Mouse (Mus musculus): Measurements from ENCODE around the gene Ppp2r5e. TPM values are rescaled to one million over a fixed set of nuclear protein-coding genes. Genes with fewer than 3 reads are reported as not detected.

Ppp2r5e gene
- polyA plus RNA-seq, 1 experiment from 2014 or later, result 10.1 TPM

DNA sequence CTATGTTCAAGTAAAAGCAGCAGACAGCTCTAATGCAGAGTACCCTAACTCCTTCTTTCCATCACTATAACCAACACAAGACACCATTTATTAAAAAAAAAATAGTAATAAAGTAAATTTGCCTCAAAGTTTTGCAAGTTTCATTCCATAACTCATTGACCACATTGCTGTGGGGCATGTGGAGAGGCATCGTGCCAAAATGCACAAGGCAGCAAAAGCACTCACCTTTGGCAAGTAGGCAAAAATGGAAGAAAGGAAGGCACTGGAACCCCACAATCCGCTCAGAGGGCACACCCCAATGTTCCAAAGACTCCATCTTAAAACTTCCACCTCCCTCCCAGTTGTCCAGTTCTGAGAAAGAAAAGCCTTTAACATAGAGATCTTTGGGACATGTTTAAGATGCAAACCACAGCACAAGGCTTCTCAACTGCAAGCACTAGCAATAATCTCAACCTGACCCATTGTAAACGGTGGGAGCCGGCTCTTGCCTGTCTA lies 50.6 kb downstream of the Ppp2r5e start:
- Histone ChIP-seq H3K36me3 (ENCODE audit: insufficient read depth, low read length) (no peaks in the 10 kb centered on the region), H3K4me2 (replicated peaks; ENCODE audit: low read depth, low read length) (no peak overlapping the region), H3K4me3 (ENCODE audit: low read length) (no peak overlapping the region), H3K4me1 (ENCODE audit: insufficient read depth, low read length) (peaks cover 16% of the 10 kb centered on the region; the same call in 1 of the 2 replicates), H3K27me3 (ENCODE audit: insufficient read depth, low read length) (no peaks in the 10 kb centered on the region), H3K9ac (replicated peaks; ENCODE audit: low read length) (no peak overlapping the region), H3K27ac (ENCODE audit: low read length) (no peak overlapping the region), H3K9me3 (ENCODE audit: low read length) (no peaks in the 10 kb centered on the region)
- 88% methylated on average over 4 of the region's 4 CpGs for WGBS
- no peak for ATAC-seq (ENCODE audit: low FRiP score, low TSS enrichment)

DNA sequence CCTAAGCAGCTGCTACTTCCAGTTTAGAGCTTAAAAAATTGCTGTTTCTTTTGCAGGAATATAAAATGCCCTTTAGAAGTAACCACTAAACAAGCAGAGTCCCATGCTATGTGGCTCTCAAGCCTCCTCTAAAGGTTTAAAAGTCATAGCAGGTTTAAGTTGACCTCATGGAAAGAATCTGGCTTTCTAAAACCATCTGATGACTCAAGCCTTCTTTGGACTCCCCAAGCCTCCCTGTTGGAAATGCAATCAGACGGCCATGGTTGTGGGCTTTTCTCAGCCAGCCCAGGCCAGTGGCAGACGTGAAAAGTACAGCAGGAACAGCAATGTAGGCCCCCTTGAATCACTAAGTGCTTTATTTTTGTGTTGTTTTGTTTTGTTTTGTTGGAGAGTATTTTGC lies 51.4 kb downstream of the Ppp2r5e start:
- 77% methylated on average over 2 of the region's 2 CpGs for WGBS
- Histone ChIP-seq H3K27me3 (ENCODE audit: insufficient read depth, low read length) (no peaks in the 10 kb centered on the region), H3K36me3 (ENCODE audit: insufficient read depth, low read length) (no peaks in the 10 kb centered on the region)

DNA sequence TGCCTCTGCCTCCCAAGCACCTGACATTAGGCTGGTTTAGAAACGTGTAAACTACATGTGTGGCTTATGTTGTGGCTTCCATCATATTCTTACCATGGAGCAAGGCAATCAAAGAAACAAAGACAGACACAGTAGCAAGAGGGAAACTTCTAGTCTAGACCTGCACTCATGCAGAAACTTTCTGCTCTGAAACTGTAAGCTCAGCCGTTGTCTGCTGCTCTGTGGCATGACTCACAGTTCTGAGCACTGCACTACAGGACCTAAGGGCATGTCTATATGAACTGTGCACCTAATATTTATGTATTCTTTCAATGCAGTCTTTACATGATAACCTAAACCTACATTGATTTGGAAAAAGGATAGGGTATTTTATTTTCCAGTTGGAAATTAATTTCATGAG lies 51.8 kb downstream of the Ppp2r5e start:
- no peak overlapping the region for H3K4me2 ChIP-seq (replicated peaks; ENCODE audit: low read depth, low read length)
- H3K9ac ChIP-seq (replicated peaks; ENCODE audit: low read length), result no peak overlapping the region
- ATAC-seq (ENCODE audit: low FRiP score, low TSS enrichment), result no peak
- H3K27ac ChIP-seq (ENCODE audit: low read length), result no peak overlapping the region
- H3K4me3 ChIP-seq (ENCODE audit: low read length), result no peak overlapping the region
- H3K36me3 ChIP-seq (ENCODE audit: insufficient read depth, low read length), result no peaks in the 10 kb centered on the region
- no peaks in the 10 kb centered on the region for H3K27me3 ChIP-seq (ENCODE audit: insufficient read depth, low read length)
- WGBS, result 66% methylated on average over 2 of the region's 2 CpGs
- H3K4me1 ChIP-seq (ENCODE audit: insufficient read depth, low read length), result peaks cover 16% of the 10 kb centered on the region; the same call in 1 of the 2 replicates
- H3K9me3 ChIP-seq (ENCODE audit: low read length), result no peaks in the 10 kb centered on the region

More for the DNA sequence above, 51.4 kb downstream of the Ppp2r5e start:
- Histone ChIP-seq H3K27ac (ENCODE audit: low read length) (no peak overlapping the region), H3K4me2 (replicated peaks; ENCODE audit: low read depth, low read length) (no peak overlapping the region), H3K9me3 (ENCODE audit: low read length) (no peaks in the 10 kb centered on the region), H3K4me1 (ENCODE audit: insufficient read depth, low read length) (peaks cover 16% of the 10 kb centered on the region; the same call in 1 of the 2 replicates), H3K4me3 (ENCODE audit: low read length) (no peak overlapping the region), H3K9ac (replicated peaks; ENCODE audit: low read length) (no peak overlapping the region)
- ATAC-seq (ENCODE audit: low FRiP score, low TSS enrichment), result no peak

DNA sequence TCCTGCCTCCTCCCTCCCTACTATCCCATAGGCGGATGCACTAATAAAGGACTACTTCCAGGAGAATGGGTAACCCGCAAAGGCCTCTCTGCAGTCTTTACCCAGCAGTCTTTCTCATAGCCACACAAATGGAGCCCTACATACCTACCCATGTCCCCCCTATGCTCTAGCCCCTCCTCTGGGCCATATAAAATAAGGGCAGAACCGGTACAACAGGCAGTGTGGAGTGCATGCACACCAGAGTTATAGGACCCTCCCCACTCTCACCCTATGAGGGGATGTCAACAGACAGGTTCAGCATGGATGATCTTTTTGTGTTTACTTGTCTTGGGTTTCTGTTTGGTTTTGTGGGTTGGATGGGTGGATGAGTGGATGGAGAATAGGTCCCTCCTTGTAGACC lies 52.7 kb downstream of the Ppp2r5e start:
- Histone ChIP-seq H3K4me3 (ENCODE audit: low read length) (no peak overlapping the region), H3K36me3 (ENCODE audit: insufficient read depth, low read length) (no peaks in the 10 kb centered on the region), H3K4me2 (replicated peaks; ENCODE audit: low read depth, low read length) (no peak overlapping the region), H3K27me3 (ENCODE audit: insufficient read depth, low read length) (no peaks in the 10 kb centered on the region), H3K9me3 (ENCODE audit: low read length) (no peaks in the 10 kb centered on the region), H3K9ac (replicated peaks; ENCODE audit: low read length) (no peak overlapping the region), H3K27ac (ENCODE audit: low read length) (no peak overlapping the region), H3K4me1 (ENCODE audit: insufficient read depth, low read length) (peaks cover 16% of the 10 kb centered on the region; the same call in 1 of the 2 replicates)
- WGBS, result 59% methylated on average over 3 of the region's 3 CpGs
- peak; percentile 51; the same call in 1 of the 2 replicates for ATAC-seq (ENCODE audit: low FRiP score, low TSS enrichment)

DNA sequence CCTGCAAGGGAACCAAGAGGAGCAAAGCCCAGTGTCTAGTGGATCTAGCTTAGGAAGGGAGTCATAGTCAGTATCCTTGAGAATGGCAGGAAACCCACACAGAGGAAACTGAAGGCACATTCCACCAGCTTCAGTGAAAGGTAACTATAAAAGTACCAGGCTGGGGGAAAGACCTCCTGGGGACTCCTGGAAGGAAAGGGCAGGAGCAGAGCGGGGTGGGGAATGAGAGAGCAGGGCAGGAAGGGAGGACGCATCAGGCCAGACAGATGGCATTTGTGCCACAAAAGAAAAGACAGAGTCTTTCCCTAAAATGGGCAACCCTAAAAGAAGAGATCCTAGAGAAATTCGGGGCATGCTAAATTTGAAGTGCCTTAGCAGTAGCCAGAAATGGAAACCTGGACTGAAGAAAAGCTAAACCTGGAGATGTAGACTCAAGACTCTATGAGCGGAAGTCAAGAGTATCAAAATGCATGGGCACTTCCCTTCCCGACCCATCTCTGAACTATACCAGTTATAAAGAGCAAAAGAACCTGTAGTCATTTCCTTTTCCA lies 55.3 kb downstream of the Ppp2r5e start:
- Histone ChIP-seq H3K9me3 (ENCODE audit: low read length) (no peaks in the 10 kb centered on the region), H3K9ac (replicated peaks; ENCODE audit: low read length) (no peak overlapping the region), H3K4me3 (ENCODE audit: low read length) (no peak overlapping the region), H3K36me3 (ENCODE audit: insufficient read depth, low read length) (no peaks in the 10 kb centered on the region), H3K27me3 (ENCODE audit: insufficient read depth, low read length) (no peaks in the 10 kb centered on the region), H3K4me1 (ENCODE audit: insufficient read depth, low read length) (peaks cover 19% of the 10 kb centered on the region), H3K4me2 (replicated peaks; ENCODE audit: low read depth, low read length) (no peak overlapping the region), H3K27ac (ENCODE audit: low read length) (0 out of 2 replicates have a peak overlapping the region, but pooled peaks have one; percentile 20)
- WGBS, result 79% methylated on average over 5 of the region's 5 CpGs
- no peak for ATAC-seq (ENCODE audit: low FRiP score, low TSS enrichment)

DNA sequence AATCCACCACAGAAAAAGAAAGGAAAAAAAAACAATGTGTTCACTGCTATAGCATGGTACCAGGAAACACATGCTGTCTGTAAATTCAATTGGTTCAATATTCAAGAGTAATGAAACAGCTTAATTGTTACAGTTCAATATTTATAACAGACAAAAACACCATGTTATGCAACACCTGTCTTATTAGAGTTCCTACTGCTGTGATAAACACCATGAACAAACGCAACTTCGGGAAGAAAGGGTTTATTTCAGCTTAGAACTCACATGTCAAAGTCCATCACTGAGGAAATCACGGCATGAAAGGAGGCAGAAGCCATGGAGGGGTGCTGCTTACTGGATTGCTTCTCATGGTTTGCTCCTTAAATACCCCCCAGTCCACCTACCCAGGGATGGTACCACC lies 56.8 kb downstream of the Ppp2r5e start:
- no peak overlapping the region for H3K9ac ChIP-seq (replicated peaks; ENCODE audit: low read length)
- 76% methylated on average over 3 of the region's 3 CpGs for whole genome bisulfite sequencing
- H3K27ac ChIP-seq (ENCODE audit: low read length), result no peak overlapping the region
- H3K4me2 ChIP-seq (replicated peaks; ENCODE audit: low read depth, low read length), result no peak overlapping the region
- H3K36me3 ChIP-seq (ENCODE audit: insufficient read depth, low read length), result no peaks in the 10 kb centered on the region
- H3K27me3 ChIP-seq (ENCODE audit: insufficient read depth, low read length), result no peaks in the 10 kb centered on the region
- no peak overlapping the region for H3K4me3 ChIP-seq (ENCODE audit: low read length)
- H3K9me3 ChIP-seq (ENCODE audit: low read length), result no peaks in the 10 kb centered on the region
- no peak for ATAC-seq (ENCODE audit: low FRiP score, low TSS enrichment)
- H3K4me1 ChIP-seq (ENCODE audit: insufficient read depth, low read length), result peaks cover 17% of the 10 kb centered on the region

DNA sequence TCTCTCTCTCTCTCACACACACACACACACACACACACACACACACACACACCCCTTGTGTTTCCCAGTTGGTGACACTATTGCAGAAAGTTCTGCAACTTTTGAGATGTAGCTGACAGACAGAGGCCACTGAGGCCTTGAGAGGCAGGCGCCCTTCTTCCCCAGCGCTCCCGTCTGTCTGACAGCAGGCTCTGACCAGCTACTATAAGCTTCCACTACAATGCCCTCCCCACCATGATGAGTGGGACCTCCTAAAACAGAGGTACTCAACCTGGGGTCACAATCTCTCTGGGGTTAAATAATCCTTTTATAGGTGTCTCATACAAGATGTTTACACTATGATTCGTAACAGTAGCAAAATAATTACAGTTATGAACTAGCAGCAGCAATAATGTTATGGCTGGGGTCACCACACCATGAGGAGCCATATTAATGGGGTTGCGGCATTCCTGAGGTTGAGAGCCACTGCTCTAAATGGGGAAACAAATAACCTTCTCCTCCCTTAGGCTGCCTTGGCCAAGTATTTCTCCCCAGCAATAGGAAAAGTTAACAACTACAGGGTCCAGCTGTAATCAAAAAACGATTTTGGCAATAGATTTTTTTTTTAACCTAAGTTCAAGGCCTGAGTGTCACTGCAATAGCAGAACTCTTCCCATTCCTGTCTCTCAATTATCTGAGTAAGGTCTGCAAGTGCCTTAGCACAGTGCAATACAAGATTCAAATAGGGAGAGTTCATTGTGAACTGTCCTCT lies 58.2 kb downstream of the Ppp2r5e start:
- WGBS, result 83% methylated on average over 6 of the region's 6 CpGs
- peaks cover 8% of the 10 kb centered on the region; the same call in 1 of the 2 replicates for H3K4me1 ChIP-seq (ENCODE audit: insufficient read depth, low read length)
- no peaks in the 10 kb centered on the region for H3K36me3 ChIP-seq (ENCODE audit: insufficient read depth, low read length)
- no peak overlapping the region for H3K9ac ChIP-seq (replicated peaks; ENCODE audit: low read length)
- no peaks in the 10 kb centered on the region for H3K27me3 ChIP-seq (ENCODE audit: insufficient read depth, low read length)
- no peak overlapping the region for H3K4me2 ChIP-seq (replicated peaks; ENCODE audit: low read depth, low read length)
- H3K4me3 ChIP-seq (ENCODE audit: low read length), result no peak overlapping the region
- H3K9me3 ChIP-seq (ENCODE audit: low read length), result no peaks in the 10 kb centered on the region
- no peak overlapping the region for H3K27ac ChIP-seq (ENCODE audit: low read length)
- no peak for ATAC-seq (ENCODE audit: low FRiP score, low TSS enrichment)

DNA sequence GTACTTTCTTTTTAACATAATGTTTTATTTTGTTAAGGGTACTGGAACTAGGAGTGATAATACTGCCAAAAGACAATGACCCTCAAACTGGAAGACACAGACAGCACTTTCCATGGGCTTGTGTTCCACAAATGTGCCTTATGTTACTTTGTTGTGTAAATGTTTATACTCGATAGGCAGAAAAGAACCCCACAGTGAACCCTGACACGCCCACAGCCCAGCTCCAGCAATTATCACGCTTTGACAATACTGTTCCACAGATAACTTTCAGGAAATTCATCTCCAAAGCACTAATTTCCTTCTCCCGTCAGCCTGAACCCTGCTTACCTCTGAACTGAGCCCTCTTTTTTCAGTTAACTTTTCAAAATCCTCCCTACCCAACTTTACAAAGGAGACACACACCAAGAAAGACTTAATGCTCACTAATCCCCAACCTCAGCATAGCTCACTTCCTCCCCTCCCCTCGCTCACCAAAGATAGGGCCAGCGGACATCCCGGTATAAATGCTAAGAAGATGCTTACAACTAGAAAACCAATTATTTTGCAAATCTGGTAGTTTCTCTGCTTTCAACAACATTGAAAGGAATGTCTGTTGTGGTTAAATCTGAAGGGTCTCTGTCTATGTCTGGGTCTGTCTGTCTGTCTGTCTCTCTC lies 58.9 kb downstream of the Ppp2r5e start:
- Histone ChIP-seq H3K4me2 (replicated peaks; ENCODE audit: low read depth, low read length) (no peak overlapping the region), H3K36me3 (ENCODE audit: insufficient read depth, low read length) (no peaks in the 10 kb centered on the region), H3K9me3 (ENCODE audit: low read length) (no peaks in the 10 kb centered on the region), H3K9ac (replicated peaks; ENCODE audit: low read length) (no peak overlapping the region), H3K27me3 (ENCODE audit: insufficient read depth, low read length) (no peaks in the 10 kb centered on the region), H3K4me3 (ENCODE audit: low read length) (no peak overlapping the region), H3K4me1 (ENCODE audit: insufficient read depth, low read length) (peaks cover 10% of the 10 kb centered on the region; the same call in 1 of the 2 replicates), H3K27ac (ENCODE audit: low read length) (no peak overlapping the region)
- WGBS, result 66% methylated on average over 7 of the region's 7 CpGs
- ATAC-seq (ENCODE audit: low FRiP score, low TSS enrichment), result no peak

DNA sequence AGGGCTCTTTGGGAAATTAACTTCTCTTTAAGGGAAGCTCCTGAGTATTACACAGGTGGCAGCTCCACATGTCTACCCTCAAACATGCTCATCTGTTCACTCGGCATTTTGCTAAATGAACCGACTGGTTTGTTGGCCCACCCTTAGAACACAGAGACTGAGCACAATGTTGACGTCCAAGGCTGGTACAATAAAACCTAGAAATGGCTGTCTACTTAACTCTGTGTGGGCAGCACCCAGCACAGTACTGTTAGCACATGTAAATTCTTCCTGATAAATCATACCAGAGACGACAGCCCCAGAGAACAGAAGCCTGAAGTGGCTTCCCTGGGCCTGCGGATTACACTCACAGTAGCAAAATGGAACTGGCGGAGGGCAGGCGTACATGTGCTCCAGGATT lies 59.5 kb downstream of the Ppp2r5e start:
- Histone ChIP-seq H3K9me3 (ENCODE audit: low read length) (no peaks in the 10 kb centered on the region), H3K36me3 (ENCODE audit: insufficient read depth, low read length) (no peaks in the 10 kb centered on the region), H3K27me3 (ENCODE audit: insufficient read depth, low read length) (no peaks in the 10 kb centered on the region), H3K27ac (ENCODE audit: low read length) (no peak overlapping the region), H3K9ac (replicated peaks; ENCODE audit: low read length) (no peak overlapping the region), H3K4me1 (ENCODE audit: insufficient read depth, low read length) (peaks cover 16% of the 10 kb centered on the region; the same call in 1 of the 2 replicates), H3K4me2 (replicated peaks; ENCODE audit: low read depth, low read length) (no peak overlapping the region), H3K4me3 (ENCODE audit: low read length) (no peak overlapping the region)
- ATAC-seq (ENCODE audit: low FRiP score, low TSS enrichment), result no peak
- 85% methylated on average over 7 of the region's 7 CpGs for WGBS

DNA sequence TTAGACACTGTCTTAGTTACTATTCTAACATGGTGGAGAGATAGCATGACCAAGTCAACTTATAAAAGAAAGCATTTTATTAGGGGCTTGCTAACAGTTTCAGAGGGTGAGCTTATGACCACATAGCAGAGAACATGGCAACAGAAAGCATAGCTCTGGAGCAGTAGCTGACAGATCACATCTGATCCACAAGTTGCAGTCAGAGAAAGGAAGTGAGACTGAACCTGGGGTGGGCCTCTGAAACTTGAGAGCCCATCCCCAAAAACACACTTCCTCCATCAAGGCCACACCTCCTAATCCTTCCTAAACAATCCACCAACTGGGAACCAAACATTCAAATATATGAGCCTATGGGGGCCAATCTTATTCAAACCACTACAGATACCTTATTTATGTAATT lies 62.9 kb downstream of the Ppp2r5e start:
- H3K4me1 ChIP-seq (ENCODE audit: insufficient read depth, low read length), result peaks cover 39% of the 10 kb centered on the region
- H3K9me3 ChIP-seq (ENCODE audit: low read length), result no peaks in the 10 kb centered on the region
- no peak overlapping the region for H3K4me2 ChIP-seq (replicated peaks; ENCODE audit: low read depth, low read length)
- ATAC-seq (ENCODE audit: low FRiP score, low TSS enrichment), result no peak
- H3K27me3 ChIP-seq (ENCODE audit: insufficient read depth, low read length), result no peaks in the 10 kb centered on the region
- no peak overlapping the region for H3K9ac ChIP-seq (replicated peaks; ENCODE audit: low read length)
- no peak overlapping the region for H3K4me3 ChIP-seq (ENCODE audit: low read length)
- no peak overlapping the region for H3K27ac ChIP-seq (ENCODE audit: low read length)
- no peaks in the 10 kb centered on the region for H3K36me3 ChIP-seq (ENCODE audit: insufficient read depth, low read length)
